Mouse (Mus musculus) adrenal gland, postnatal 36 days (tissue): ENCODE measurements around the gene Rit1. TPM values are rescaled to one million over a fixed set of nuclear protein-coding genes. Genes with fewer than 3 reads are reported as not detected.
"Not testable (repeated sequence)": the region's sequence is repeated elsewhere in the genome, so short reads cannot be mapped to it uniquely, and the experiment has no call there.

Experiments
- DNase-seq, 2 experiments: peaks; one replicate each; pipeline ENCODE4 v3.0.0; 2021; ENCODE audit warnings: mixed read lengths in 1 of 2
- total RNA-seq, 2 experiments: library from RNA; stranded (reverse); gene quantifications; 2 replicates each; pipeline ENCODE4 v1.2.3; 2021

The Rit1 gene
- total RNA-seq, 2 experiments from 2014 or later: 49.9 to 58.4 TPM

DNA sequence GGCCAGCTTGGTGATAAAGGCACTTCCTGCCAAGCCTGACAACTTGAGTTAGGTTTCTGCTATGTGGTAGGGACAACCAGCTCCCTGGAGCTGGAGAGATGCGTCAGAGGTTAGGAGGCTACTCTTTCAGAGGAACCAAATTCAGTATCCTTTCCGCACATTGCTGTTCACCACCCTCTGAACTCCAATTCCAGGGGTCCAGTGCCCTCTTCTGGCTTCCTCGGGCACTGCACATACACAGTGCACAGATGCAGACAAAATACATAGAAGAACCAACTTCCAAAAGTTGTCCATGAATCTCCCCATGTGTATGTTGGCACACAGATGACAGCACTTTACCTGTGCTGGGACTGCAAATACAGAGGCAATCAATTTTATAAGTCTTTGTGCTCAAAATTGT, 22.0 kb downstream of the Rit1 start:
- DNase-seq: peak; percentile 78 to 81

DNA sequence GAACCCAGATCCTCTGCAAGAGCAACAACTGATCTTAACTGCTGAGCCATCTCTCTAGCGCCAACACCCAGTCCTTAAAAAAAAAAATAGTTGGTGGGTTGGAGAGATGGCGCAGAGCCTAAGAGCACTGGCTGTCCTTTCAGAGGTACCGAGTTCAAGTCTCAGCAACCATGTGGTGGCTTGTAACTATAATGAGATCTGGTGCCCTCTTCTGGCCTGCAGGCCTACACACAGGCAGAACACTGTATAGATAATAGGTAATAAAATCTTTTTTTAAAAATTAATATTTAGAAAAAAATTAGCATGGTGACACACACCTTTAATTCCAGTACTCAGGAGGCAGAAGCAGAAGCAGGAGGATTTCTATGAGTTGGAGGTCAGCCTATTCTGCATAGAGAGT, 23.5 kb downstream of the Rit1 start:
- DNase-seq: no peak

DNA sequence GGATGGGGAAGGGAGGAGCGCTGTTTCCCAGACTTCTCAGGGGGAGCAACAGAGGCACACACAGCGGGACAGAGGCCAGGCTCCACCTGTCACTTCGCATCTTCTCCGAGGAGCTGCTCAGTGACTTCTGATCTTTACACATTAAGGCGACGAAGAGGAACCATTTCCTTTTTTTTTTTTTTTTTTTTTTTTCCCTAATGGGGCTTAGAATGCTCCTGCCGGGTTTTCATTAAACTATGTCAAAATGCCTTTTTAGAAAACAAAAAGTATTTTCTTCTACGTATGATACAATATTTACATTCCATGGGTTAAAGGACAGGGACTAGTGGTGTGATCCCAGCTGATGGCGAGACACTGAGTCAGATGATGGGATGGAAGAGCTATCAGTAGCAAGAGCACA, 28.9 kb downstream of the Rit1 start:
- no peak for DNase-seq

DNA sequence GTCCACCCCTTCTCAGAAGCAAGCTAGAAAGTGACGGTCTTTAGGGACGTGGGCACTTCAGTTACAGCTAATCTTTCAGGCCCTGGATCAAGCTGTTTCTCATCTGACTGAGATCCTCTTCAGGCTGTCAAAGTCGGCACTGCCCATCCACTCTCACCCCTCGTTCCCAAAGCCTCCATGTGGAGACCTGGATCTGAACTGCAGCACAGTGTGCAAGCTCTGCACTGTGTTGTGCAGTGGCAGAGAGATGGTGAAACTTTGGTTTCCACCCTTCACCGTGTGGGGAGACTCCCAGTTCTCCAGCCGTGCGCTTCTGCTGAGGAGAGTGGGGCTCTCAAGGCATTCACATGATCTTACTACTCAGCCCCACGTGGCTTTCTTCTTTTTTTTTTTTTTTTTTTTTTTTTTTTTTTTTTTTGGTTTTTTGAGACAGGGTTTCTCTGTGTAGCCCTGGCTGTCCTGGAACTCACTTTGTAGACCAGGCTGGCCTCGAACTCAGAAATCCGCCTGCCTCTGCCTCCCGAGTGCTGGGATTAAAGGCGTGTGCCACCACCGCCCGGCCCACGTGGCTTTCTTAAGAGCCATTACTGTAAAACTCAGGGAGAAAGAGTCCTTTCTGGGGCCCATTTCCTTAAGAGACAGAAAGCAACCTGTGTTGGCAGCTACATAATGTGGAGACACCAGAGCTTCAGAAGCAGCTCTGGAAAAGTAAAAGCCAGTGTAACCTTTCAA, 29.7 kb downstream of the Rit1 start:
- DNase-seq: no peak

DNA sequence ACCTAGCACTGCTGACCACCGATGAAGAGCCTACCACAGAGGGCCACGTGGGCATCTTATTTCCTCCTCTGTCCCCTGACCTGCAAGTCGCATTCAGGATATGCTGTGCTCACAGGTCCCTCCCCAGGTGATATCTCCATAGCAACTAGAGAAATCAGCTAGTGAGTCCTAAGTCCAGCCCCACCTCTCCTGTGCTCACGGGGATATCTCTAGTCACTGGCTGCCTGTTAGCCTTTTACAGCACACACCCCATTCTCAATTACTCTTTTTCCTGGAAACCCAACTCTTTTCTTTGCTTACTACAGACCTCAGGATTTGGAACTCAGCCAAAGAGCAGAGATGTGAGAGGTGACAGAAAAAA, 30.2 kb downstream of the Rit1 start:
- no peak for DNase-seq

DNA sequence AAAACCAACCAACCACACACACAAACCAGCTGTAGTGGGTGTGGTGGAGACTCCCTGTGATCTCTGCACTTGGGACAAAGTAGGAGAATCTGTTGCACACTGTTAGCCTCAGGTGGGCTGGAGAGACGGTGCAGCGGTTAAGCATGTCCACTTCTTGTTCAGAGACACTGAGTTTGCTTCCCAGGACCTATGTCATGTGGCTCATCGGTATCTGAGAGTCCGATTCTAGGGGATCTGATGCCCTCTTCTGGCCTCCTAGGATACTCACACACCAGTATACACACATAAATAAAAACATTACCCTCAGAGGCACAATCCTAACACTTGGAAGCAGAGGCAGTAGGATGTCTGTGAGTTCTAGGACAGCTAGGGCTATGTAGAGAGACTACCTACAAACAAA, 37.6 kb downstream of the Rit1 start:
- DNase-seq: no peak

DNA sequence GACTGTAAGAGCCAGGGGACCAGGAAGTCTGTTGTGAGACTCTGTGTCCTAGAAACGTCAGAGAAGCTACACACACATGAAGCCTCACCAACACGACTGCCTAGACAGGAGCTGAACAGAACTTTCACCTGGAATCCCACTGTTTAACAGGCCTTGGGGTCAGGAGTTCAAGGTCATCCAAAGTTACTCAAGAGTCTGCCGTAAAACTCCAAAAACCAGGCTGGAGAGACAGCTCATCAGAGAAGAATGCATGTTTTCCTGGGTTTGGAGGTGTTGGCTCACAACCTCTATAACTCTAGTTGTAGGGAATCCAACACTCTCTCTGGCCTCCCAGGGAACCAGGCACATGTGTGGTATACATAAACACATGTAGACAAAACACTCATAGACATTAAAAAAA, 38.9 kb downstream of the Rit1 start:
- DNase-seq: no peak

DNA sequence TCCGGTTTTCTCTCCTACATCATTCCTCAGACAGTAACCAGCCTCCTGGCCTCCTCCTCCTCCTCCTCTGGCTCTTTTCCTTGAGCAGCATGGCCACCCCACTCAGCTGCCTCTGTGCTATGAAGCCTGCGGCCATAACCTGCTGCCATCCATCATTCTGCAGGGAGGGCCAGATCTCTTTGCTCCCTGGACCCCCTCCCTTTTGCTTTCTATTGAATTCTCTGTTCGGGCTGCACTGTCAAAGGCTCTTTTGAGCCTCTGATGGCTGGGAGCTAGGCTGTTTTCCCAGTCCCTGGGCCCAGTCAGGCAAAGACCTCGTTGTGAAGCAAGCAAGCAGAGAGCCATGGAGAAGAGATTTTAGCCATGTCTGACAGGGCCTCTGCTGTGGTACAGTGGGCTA, 39.6 kb downstream of the Rit1 start:
- DNase-seq: no peak

DNA sequence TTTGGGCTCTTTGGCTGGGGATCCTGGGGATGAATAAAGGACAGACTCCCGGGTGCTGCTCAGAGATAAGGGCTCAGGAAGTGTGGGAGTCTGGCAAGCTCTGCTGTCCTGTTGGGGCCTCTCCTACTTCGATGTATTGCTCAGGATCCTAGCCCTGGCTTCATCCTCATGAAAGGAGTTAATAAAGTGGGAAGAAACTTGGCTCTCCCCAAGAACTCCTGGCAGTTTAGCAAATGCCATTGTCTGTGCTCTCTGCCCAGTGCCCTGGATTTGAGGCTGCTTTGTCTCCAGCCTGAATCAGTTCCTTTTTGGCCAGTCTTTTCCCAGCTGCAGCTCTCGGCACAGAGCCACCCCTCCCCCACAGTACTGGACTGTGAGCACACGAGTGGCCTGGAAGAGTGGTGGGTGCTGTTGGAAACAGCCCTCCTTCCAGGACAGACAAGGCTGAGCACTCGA, 41.4 kb downstream of the Rit1 start:
- DNase-seq: peak; percentile 45 to 73

DNA sequence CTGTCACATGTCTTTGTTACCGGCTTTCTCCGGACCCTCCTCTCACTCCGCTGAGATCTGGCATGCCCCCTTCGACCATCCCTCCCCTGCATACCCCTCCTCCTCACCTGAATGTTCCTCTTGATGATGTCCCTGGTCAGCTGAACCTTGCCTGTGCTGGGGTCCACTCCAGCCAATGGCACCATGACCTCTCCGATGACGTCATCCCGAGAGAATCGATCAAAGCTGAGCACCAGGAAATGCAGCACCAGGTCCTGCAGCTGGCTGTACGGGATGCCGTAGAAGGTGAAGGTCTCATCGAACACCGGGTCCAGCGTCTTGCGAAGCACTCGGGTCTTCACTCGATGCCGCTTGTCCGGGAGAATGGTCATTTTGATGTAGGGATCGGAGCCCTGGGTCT, 45.0 kb downstream of the Rit1 start:
- DNase-seq: no peak

DNA sequence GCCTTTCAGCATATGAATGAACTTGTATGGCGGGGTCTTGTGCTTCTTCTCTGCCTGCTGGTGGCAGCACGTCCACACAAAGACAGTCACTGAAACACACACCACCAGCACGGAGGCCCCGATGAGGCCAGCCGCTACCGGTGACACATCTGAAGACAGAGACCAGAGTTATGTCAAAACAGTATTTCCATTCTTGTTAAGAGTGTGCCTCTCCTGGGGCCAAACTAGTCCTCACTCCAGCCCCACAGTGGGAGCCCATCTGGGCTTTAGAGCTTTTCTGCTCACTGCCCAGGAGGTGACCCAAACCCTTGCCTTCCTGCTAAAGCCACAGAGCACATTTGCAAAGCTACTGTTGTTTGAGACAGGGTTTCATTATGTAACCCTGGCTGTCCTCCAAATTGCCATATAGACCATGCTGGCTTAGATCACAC, 45.8 kb downstream of the Rit1 start:
- no peak for DNase-seq

DNA sequence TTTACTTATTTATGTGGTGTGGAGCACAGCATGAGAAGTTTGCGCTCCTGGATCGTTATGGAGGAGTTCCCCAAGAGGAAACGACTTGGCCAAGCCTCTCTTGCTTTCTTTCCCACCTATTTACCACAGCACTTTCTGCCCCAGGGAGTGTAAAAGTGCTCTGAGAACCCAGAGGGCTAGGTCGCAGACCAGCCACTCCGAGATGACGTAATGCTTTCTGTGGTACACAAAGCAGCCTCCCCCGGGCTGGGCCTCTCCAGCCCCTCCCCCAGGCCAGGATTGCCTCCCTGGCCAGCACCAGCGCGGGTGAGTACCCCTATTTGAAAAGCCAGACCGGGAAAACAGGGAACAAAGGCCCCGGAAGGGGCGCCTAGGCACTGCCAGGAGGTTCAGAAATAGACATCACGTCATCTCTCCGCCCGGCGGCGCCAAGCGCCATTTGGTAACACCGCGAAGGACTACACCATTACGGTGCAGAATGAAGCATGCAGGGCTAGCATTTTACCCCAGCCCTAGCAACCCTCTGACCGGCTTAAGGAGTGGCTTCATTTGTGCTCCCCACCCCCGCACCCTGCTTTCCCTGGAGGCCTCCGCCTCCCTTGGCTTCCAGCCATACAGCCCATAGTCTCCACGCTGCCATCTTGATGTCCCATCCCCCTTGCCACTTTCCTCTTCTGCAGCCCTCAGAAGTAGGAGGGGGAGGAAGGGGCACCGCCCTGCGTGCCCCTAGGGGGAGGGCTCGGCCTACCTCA, 54.7 kb downstream of the Rit1 start:
- peak; percentile 34 to 48 for DNase-seq

DNA sequence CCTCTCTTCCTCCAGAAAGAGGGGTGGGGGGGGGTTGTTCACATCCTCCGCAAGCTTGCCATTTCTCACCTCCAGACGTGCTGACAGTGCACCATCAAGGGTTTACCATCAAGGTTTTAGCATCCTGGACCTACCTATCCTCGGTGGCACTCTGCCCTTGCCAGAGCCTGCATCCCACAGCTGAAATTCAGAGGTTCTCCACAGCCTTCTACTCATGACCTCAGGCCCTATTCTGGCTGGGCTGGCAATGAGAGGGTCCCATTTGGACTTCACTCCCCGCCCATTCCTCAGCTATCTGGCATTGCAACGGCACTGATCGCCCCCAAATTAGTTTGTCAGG, 55.3 kb downstream of the Rit1 start:
- DNase-seq: not testable (repeated sequence)

DNA sequence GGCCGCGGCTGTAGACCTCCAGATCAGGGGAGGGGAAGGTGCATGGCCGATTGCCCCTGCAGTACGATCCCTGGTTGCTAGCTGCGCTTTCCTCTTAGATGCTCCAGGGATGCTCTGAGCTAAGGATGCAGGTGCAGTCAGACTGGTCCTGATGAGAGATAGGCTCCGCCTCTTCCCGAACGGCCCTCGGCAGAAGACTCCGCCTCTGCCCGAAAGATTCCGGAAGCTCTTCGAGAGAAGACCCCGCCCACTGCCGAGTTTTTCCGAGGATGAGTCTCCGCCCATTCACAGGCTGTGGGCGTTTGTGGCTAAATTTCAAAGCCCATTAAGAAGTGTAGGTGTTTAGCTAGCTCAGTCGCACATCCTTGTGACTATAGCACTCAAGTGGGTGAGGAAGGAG, 55.8 kb downstream of the Rit1 start:
- peak; percentile 85 to 88 for DNase-seq

DNA sequence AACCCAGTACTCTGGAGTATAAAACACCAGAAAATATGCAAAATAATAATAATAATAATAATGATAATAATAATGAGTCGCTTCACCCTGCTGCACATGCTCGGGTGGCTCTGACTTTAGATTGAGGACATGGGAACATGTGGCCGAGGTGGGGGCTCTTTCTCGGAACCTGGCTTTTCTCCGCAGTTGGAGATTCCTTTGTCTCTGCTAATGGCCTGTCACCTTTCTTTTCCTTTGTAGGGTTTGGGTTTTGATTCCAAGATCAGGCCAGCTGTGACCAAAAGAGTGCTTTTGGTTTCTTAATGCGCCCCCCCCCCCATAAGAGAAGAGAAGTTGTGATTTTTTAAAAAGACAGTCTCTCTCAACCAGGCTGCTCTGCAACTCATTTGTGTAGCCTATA, 56.5 kb downstream of the Rit1 start:
- DNase-seq: not testable (repeated sequence)

DNA sequence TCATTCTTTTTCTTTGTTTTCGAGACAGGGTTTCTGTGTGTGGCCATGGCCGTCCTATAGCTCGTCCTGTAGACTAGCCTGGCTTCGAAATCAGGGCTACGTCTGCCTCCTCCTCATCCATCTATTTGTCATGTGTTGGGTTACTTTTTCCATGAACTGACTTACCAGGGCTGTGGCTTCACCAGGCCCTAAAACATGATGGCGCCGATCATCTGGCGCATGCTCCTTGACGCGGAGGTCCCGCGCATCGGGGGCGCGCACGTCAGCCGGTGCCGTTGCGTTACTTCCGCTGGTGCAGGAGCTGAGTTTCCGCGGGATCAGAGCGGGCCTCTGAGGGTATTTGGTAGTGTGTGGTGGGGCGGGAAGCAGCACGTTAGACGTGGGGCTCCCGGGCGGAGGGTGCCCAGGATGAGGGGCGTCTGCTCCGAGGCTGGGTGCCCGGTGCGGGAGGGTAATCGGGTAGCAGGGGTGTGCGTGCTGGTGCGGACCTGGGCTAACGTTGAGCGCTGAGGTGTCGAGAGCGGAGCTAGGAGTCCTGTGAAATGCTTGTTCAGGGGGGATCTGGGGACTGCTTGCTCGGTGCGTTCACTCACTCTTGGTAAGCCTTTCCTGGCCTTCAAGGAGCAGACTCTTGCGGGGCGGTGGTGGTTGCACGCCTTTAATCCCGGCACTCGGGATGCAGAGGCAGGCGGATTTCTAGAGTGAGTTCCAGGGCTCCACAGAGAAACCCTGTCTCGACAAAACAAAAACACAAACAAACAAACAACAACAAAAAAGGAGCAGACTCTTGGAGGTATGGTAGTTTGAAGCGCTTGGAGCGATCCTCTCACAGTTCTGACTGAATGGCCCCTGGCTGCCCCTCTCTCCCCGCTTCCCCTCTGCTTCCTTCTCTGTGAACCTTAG, 58.6 kb downstream of the Rit1 start, which contains the start of gene Syt11:
Syt11 (minus strand) TSS at position 226 of the 903 bp plus-strand sequence.
- not testable (repeated sequence) for DNase-seq

Other genes starting within 250 kb of the Rit1 start
- 100 to 1,000 TPM; 109 to 141 TPM for gene Lmna, start 206.9 kb upstream of the Rit1 start, total RNA-seq
- 1 to 10 TPM; 3.1 to 4.3 TPM for gene Mex3a, start 184.4 kb upstream of the Rit1 start, total RNA-seq
- gene Rab25, start 168.5 kb upstream of the Rit1 start, total RNA-seq: not detected
- 100 to 1,000 TPM; 142 to 148 TPM for gene Lamtor2, start 163.8 kb upstream of the Rit1 start, total RNA-seq
- 10 to 100 TPM; 73.3 to 74.2 TPM for gene Ubqln4, start 163.1 kb upstream of the Rit1 start, total RNA-seq
- gene Ssr2, start 141.0 kb upstream of the Rit1 start, total RNA-seq: 100 to 1,000 TPM; 207 to 252 TPM
- 10 to 100 TPM; 24.6 to 25.3 TPM for gene Arhgef2, start 110.9 kb upstream of the Rit1 start, total RNA-seq
- gene Rxfp4, start 63.7 kb upstream of the Rit1 start, total RNA-seq: not detected
- 10 to 100 TPM; 46.5 to 64.3 TPM for gene Khdc4, start 31.0 kb upstream of the Rit1 start, total RNA-seq
- gene Syt11, start 58.3 kb downstream of the Rit1 start, total RNA-seq: 1 to 10 TPM; 6.0 to 9.4 TPM
- 10 to 100 TPM; 27.2 to 30.1 TPM for gene Gon4l, start 118.4 kb downstream of the Rit1 start, total RNA-seq
- gene Msto1, start 197.2 kb downstream of the Rit1 start, total RNA-seq: 10 to 100 TPM; 19.0 to 24.1 TPM
- gene Ash1l, start 233.8 kb downstream of the Rit1 start, total RNA-seq: 10 to 100 TPM; 49.3 to 52.2 TPM
- gene Dap3, start 234.3 kb downstream of the Rit1 start, total RNA-seq: 100 to 1,000 TPM; 128 to 140 TPM